Mouse (Mus musculus): Measurements from ENCODE around the gene H2-DMb2. TPM values are rescaled to one million over a fixed set of nuclear protein-coding genes. Genes with fewer than 3 reads are reported as not detected.
A peak's percentile ranks its signal among the peaks of the same experiment; 100 is the strongest.

The H2-DMb2 gene
- polyA plus RNA-seq, 1 experiment, result 123 TPM

- Histone ChIP-seq H3K36me3 (ENCODE audit: control insufficient read depth, insufficient read depth, low read length) (no peaks in the 10 kb centered on the region), H3K4me3 (ENCODE audit: control insufficient read depth, insufficient read depth, low read length) (no peak overlapping the region), H3K4me1 (replicated peaks; ENCODE audit: control insufficient read depth, insufficient read depth, low read length) (peaks cover 19% of the 10 kb centered on the region), H3K27ac (ENCODE audit: control insufficient read depth, insufficient read depth, low read length) (no peak overlapping the region), H3K27me3 (ENCODE audit: control insufficient read depth, insufficient read depth, low read length) (no peaks in the 10 kb centered on the region)
- 23% methylated on average over 5 of the region's 5 CpGs for WGBS
- no peak for DNase-seq
- TF ChIP-seq POLR2A (IDR thresholded peaks at IDR 0.05; ENCODE audit: control insufficient read depth, extremely low read depth, insufficient read depth, low read length, poor library complexity) (no peak), CTCF (IDR thresholded peaks at IDR 0.05; ENCODE audit: borderline replicate concordance, control insufficient read depth, extremely low read depth, insufficient read depth, low read length, poor library complexity) (no peak)
These were observed 41.9 kb upstream of the H2-DMb2 start for GRCm38 (mm10) chr17:34101185-34101584.

GRCm38 (mm10) chr17:34101604-34102032 is 41.5 kb upstream of the H2-DMb2 start:
- under 1% methylated on average over 12 of the region's 12 CpGs for WGBS
- H3K4me1 ChIP-seq (replicated peaks; ENCODE audit: control insufficient read depth, insufficient read depth, low read length), result peaks cover 19% of the 10 kb centered on the region
- peak; percentile 45 for TF ChIP-seq POLR2A (IDR thresholded peaks at IDR 0.05; ENCODE audit: control insufficient read depth, extremely low read depth, insufficient read depth, low read length, poor library complexity)
- peak; percentile 78 for TF ChIP-seq CTCF (IDR thresholded peaks at IDR 0.05; ENCODE audit: borderline replicate concordance, control insufficient read depth, extremely low read depth, insufficient read depth, low read length, poor library complexity)
- H3K27ac ChIP-seq (ENCODE audit: control insufficient read depth, insufficient read depth, low read length), result peak overlapping the region; percentile 78
- no peaks in the 10 kb centered on the region for H3K27me3 ChIP-seq (ENCODE audit: control insufficient read depth, insufficient read depth, low read length)
- peak; percentile 97 for DNase-seq
- H3K36me3 ChIP-seq (ENCODE audit: control insufficient read depth, insufficient read depth, low read length), result no peaks in the 10 kb centered on the region
- peak overlapping the region; percentile 63 for H3K4me3 ChIP-seq (ENCODE audit: control insufficient read depth, insufficient read depth, low read length)

- H3K4me3 ChIP-seq (ENCODE audit: control insufficient read depth, insufficient read depth, low read length), result no peak overlapping the region
- WGBS, result 3% methylated on average over 6 of the region's 6 CpGs
- peak overlapping the region; percentile 62 for H3K27ac ChIP-seq (ENCODE audit: control insufficient read depth, insufficient read depth, low read length)
- no peaks in the 10 kb centered on the region for H3K27me3 ChIP-seq (ENCODE audit: control insufficient read depth, insufficient read depth, low read length)
- no peak for DNase-seq
- peaks cover 16% of the 10 kb centered on the region for H3K4me1 ChIP-seq (replicated peaks; ENCODE audit: control insufficient read depth, insufficient read depth, low read length)
- no peak for TF ChIP-seq POLR2A (IDR thresholded peaks at IDR 0.05; ENCODE audit: control insufficient read depth, extremely low read depth, insufficient read depth, low read length, poor library complexity)
- no peaks in the 10 kb centered on the region for H3K36me3 ChIP-seq (ENCODE audit: control insufficient read depth, insufficient read depth, low read length)
These were observed 40.3 kb upstream of the H2-DMb2 start for GRCm38 (mm10) chr17:34102831-34103230.

GRCm38 (mm10) chr17:34104804-34105203 is 38.3 kb upstream of the H2-DMb2 start:
- WGBS, result 91% methylated on average over 9 of the region's 9 CpGs
- H3K4me3 ChIP-seq (ENCODE audit: control insufficient read depth, insufficient read depth, low read length), result no peak overlapping the region
- peaks cover 12% of the 10 kb centered on the region for H3K4me1 ChIP-seq (replicated peaks; ENCODE audit: control insufficient read depth, insufficient read depth, low read length)
- TF ChIP-seq CTCF (IDR thresholded peaks at IDR 0.05; ENCODE audit: borderline replicate concordance, control insufficient read depth, extremely low read depth, insufficient read depth, low read length, poor library complexity), result no peak
- no peak for TF ChIP-seq POLR2A (IDR thresholded peaks at IDR 0.05; ENCODE audit: control insufficient read depth, extremely low read depth, insufficient read depth, low read length, poor library complexity)
- no peaks in the 10 kb centered on the region for H3K27me3 ChIP-seq (ENCODE audit: control insufficient read depth, insufficient read depth, low read length)
- DNase-seq, result no peak
- no peak overlapping the region for H3K27ac ChIP-seq (ENCODE audit: control insufficient read depth, insufficient read depth, low read length)
- H3K36me3 ChIP-seq (ENCODE audit: control insufficient read depth, insufficient read depth, low read length), result no peaks in the 10 kb centered on the region

GRCm38 (mm10) chr17:34106555-34106954 is 36.6 kb upstream of the H2-DMb2 start:
- H3K27ac ChIP-seq (ENCODE audit: control insufficient read depth, insufficient read depth, low read length), result no peak overlapping the region
- H3K4me1 ChIP-seq (replicated peaks; ENCODE audit: control insufficient read depth, insufficient read depth, low read length), result peaks cover 9% of the 10 kb centered on the region
- DNase-seq, result no peak
- H3K4me3 ChIP-seq (ENCODE audit: control insufficient read depth, insufficient read depth, low read length), result no peak overlapping the region
- WGBS, result 94% methylated on average over 7 of the region's 7 CpGs
- no peak for TF ChIP-seq CTCF (IDR thresholded peaks at IDR 0.05; ENCODE audit: borderline replicate concordance, control insufficient read depth, extremely low read depth, insufficient read depth, low read length, poor library complexity)
- TF ChIP-seq POLR2A (IDR thresholded peaks at IDR 0.05; ENCODE audit: control insufficient read depth, extremely low read depth, insufficient read depth, low read length, poor library complexity), result no peak
- no peaks in the 10 kb centered on the region for H3K27me3 ChIP-seq (ENCODE audit: control insufficient read depth, insufficient read depth, low read length)
- H3K36me3 ChIP-seq (ENCODE audit: control insufficient read depth, insufficient read depth, low read length), result peaks cover 13% of the 10 kb centered on the region

- TF ChIP-seq CTCF (IDR thresholded peaks at IDR 0.05; ENCODE audit: borderline replicate concordance, control insufficient read depth, extremely low read depth, insufficient read depth, low read length, poor library complexity) (no peak), POLR2A (IDR thresholded peaks at IDR 0.05; ENCODE audit: control insufficient read depth, extremely low read depth, insufficient read depth, low read length, poor library complexity) (no peak)
- 34% methylated on average over 7 of the region's 7 CpGs for WGBS
- no peak overlapping the region for H3K4me3 ChIP-seq (ENCODE audit: control insufficient read depth, insufficient read depth, low read length)
- peaks cover 6% of the 10 kb centered on the region for H3K4me1 ChIP-seq (replicated peaks; ENCODE audit: control insufficient read depth, insufficient read depth, low read length)
- H3K27ac ChIP-seq (ENCODE audit: control insufficient read depth, insufficient read depth, low read length), result no peak overlapping the region
- no peak for DNase-seq
- peaks cover 20% of the 10 kb centered on the region for H3K36me3 ChIP-seq (ENCODE audit: control insufficient read depth, insufficient read depth, low read length)
- H3K27me3 ChIP-seq (ENCODE audit: control insufficient read depth, insufficient read depth, low read length), result no peaks in the 10 kb centered on the region
These were observed 35.8 kb upstream of the H2-DMb2 start for GRCm38 (mm10) chr17:34107109-34107867.

Data from thymus, adult 2 months (tissue).